Mouse (Mus musculus): ENCODE results near the gene Eif4ebp2. TPM values are rescaled to one million over a fixed set of nuclear protein-coding genes. Genes with fewer than 3 reads are reported as not detected.

Gene Eif4ebp2
- total RNA-seq, 2 experiments from 2014 or later = 9.5 to 88.4 TPM

GRCm38 (mm10) chr10:61390148-61390547 lies 62.3 kb downstream of the Eif4ebp2 start:
- no peak for ATAC-seq (replicated peaks; ENCODE audit: low FRiP score, poor library complexity, severe bottlenecking)

- no peak for ATAC-seq (replicated peaks; ENCODE audit: low FRiP score, poor library complexity, severe bottlenecking)
Observed at GRCm38 (mm10) chr10:61389020-61389419, 63.4 kb downstream of the Eif4ebp2 start.

GRCm38 (mm10) chr10:61386284-61386683 lies 66.2 kb downstream of the Eif4ebp2 start:
- no peak for ATAC-seq (replicated peaks; ENCODE audit: low FRiP score, poor library complexity, severe bottlenecking)

GRCm38 (mm10) chr10:61385174-61385573 lies 67.3 kb downstream of the Eif4ebp2 start:
- no peak for ATAC-seq (replicated peaks; ENCODE audit: low FRiP score, poor library complexity, severe bottlenecking)

- no peak for ATAC-seq (replicated peaks; ENCODE audit: low FRiP score, poor library complexity, severe bottlenecking)
Observed at GRCm38 (mm10) chr10:61383715-61384047, 68.8 kb downstream of the Eif4ebp2 start.

- no peak for ATAC-seq (replicated peaks; ENCODE audit: low FRiP score, poor library complexity, severe bottlenecking)
Observed at GRCm38 (mm10) chr10:61383021-61383714, 69.3 kb downstream of the Eif4ebp2 start, which contains the start of gene Pald1. Gene Pald1 (minus strand): TSS chr10:61383530.

- no peak for ATAC-seq (replicated peaks; ENCODE audit: low FRiP score, poor library complexity, severe bottlenecking)
Observed at GRCm38 (mm10) chr10:61382281-61382731, 70.2 kb downstream of the Eif4ebp2 start.

- ATAC-seq (replicated peaks; ENCODE audit: low FRiP score, poor library complexity, severe bottlenecking) = no peak
Observed at GRCm38 (mm10) chr10:61381823-61382222, 70.6 kb downstream of the Eif4ebp2 start.

- ATAC-seq (replicated peaks; ENCODE audit: low FRiP score, poor library complexity, severe bottlenecking) = no peak
Observed at GRCm38 (mm10) chr10:61380186-61380585, 72.3 kb downstream of the Eif4ebp2 start.

GRCm38 (mm10) chr10:61379340-61380040 lies 73.0 kb downstream of the Eif4ebp2 start:
- no peak for ATAC-seq (replicated peaks; ENCODE audit: low FRiP score, poor library complexity, severe bottlenecking)

- no peak for ATAC-seq (replicated peaks; ENCODE audit: low FRiP score, poor library complexity, severe bottlenecking)
Observed at GRCm38 (mm10) chr10:61378698-61379097, 73.8 kb downstream of the Eif4ebp2 start.

Other genes with a start within 250 kb of the Eif4ebp2 start
- 1.3 TPM in 1 of 2 replicates, not detected in the other for gene Adamts14, start 179.2 kb downstream of the Eif4ebp2 start, total RNA-seq (2015; ENCODE audit: low replicate concordance)
- gene Adamts14, start 179.2 kb downstream of the Eif4ebp2 start, total RNA-seq (2017; ENCODE audit: low replicate concordance) = 0.39 TPM in 1 of 2 replicates, not detected in the other
- not detected in 2 replicates for gene Prf1, start 154.8 kb downstream of the Eif4ebp2 start, total RNA-seq (2015; ENCODE audit: low replicate concordance)
- gene Prf1, start 154.8 kb downstream of the Eif4ebp2 start, total RNA-seq (2017; ENCODE audit: low replicate concordance) = not detected in 2 replicates
- not detected in 2 replicates for gene Pald1, start 69.1 kb downstream of the Eif4ebp2 start, total RNA-seq (2015; ENCODE audit: low replicate concordance)
- 0.39 TPM in 1 of 2 replicates, not detected in the other for gene Pald1, start 69.1 kb downstream of the Eif4ebp2 start, total RNA-seq (2017; ENCODE audit: low replicate concordance)
- gene Nodal, start 34.7 kb downstream of the Eif4ebp2 start, total RNA-seq (2015; ENCODE audit: low replicate concordance) = not detected in 2 replicates
- gene Nodal, start 34.7 kb downstream of the Eif4ebp2 start, total RNA-seq (2017; ENCODE audit: low replicate concordance) = not detected in 2 replicates
- 2.2 and 5.4 TPM in 2 replicates for gene Lrrc20, start 23.1 kb upstream of the Eif4ebp2 start, total RNA-seq (2015; ENCODE audit: low replicate concordance)
- 2.5 and 2.6 TPM in 2 replicates for gene Lrrc20, start 23.1 kb upstream of the Eif4ebp2 start, total RNA-seq (2017; ENCODE audit: low replicate concordance)
- not detected in 2 replicates for gene Npffr1, start 142.8 kb upstream of the Eif4ebp2 start, total RNA-seq (2015; ENCODE audit: low replicate concordance)
- not detected in 2 replicates for gene Npffr1, start 142.8 kb upstream of the Eif4ebp2 start, total RNA-seq (2017; ENCODE audit: low replicate concordance)
- gene Ppa1, start 195.9 kb upstream of the Eif4ebp2 start, total RNA-seq (2015; ENCODE audit: low replicate concordance) = 13.8 and 15.1 TPM in 2 replicates
- gene Ppa1, start 195.9 kb upstream of the Eif4ebp2 start, total RNA-seq (2017; ENCODE audit: low replicate concordance) = 7.0 and 17.5 TPM in 2 replicates
- gene Sar1a, start 227.6 kb upstream of the Eif4ebp2 start, total RNA-seq (2015; ENCODE audit: low replicate concordance) = 43.6 and 65.2 TPM in 2 replicates
- gene Sar1a, start 227.6 kb upstream of the Eif4ebp2 start, total RNA-seq (2017; ENCODE audit: low replicate concordance) = 26.9 and 52.8 TPM in 2 replicates
- 6.3 and 14.1 TPM in 2 replicates for gene Tysnd1, start 242.9 kb upstream of the Eif4ebp2 start, total RNA-seq (2015; ENCODE audit: low replicate concordance)
- gene Tysnd1, start 242.9 kb upstream of the Eif4ebp2 start, total RNA-seq (2017; ENCODE audit: low replicate concordance) = 3.5 and 7.3 TPM in 2 replicates